Mouse (Mus musculus) left cerebral cortex, adult 11 months (tissue): ENCODE data around the gene Gdpd1.
"Not testable (repeated sequence)": the region's sequence is repeated elsewhere in the genome, so short reads cannot be mapped to it uniquely, and the experiment has no call there.

Experiments
- DNase-seq: peaks from one replicate; pipeline ENCODE4 v3.0.0; 2022; ENCODE audit warnings: low spot score

The Gdpd1 gene

GRCm38 (mm10) chr11:87073866-87074440, at the start of gene Gdpd1:
Gdpd1 (minus strand) TSS chr11:87074062.
- peak; percentile 80 for DNase-seq

- DNase-seq = no peak
Measured at GRCm38 (mm10) chr11:87121864-87122263, 48.0 kb upstream of the Gdpd1 start.

GRCm38 (mm10) chr11:87110172-87110909, 36.5 kb upstream of the Gdpd1 start:
- DNase-seq = no peak

- no peak for DNase-seq
Measured at GRCm38 (mm10) chr11:87109519-87110171, 35.8 kb upstream of the Gdpd1 start.

GRCm38 (mm10) chr11:87108755-87109518, 35.1 kb upstream of the Gdpd1 start, which contains the start of gene Ska2:
Ska2 (plus strand) TSS chr11:87109234.
- DNase-seq = peak; percentile 98

- DNase-seq = no peak
Measured at GRCm38 (mm10) chr11:87108409-87108754, 34.5 kb upstream of the Gdpd1 start, which contains the start of gene Prr11. Prr11 (minus strand) TSS chr11:87108708.

- DNase-seq = no peak
Measured at GRCm38 (mm10) chr11:87087142-87087541, 13.3 kb upstream of the Gdpd1 start.

- peak; percentile 64 for DNase-seq
Measured at GRCm38 (mm10) chr11:87086290-87086984, 12.6 kb upstream of the Gdpd1 start, which contains the start of gene Smg8. Smg8 (minus strand) TSS chr11:87086774.

- no peak for DNase-seq
Measured at GRCm38 (mm10) chr11:87085461-87085860, 11.6 kb upstream of the Gdpd1 start.

GRCm38 (mm10) chr11:87083712-87084111, 9.8 kb upstream of the Gdpd1 start:
- no peak for DNase-seq

GRCm38 (mm10) chr11:87073343-87073865, 458 bp downstream of the Gdpd1 start:
- DNase-seq = peak; percentile 75

- no peak for DNase-seq
Measured at GRCm38 (mm10) chr11:87062087-87062486, 11.8 kb downstream of the Gdpd1 start.

- DNase-seq = no peak
Measured at GRCm38 (mm10) chr11:87060410-87060809, 13.5 kb downstream of the Gdpd1 start.

- DNase-seq = no peak
Measured at GRCm38 (mm10) chr11:87056286-87056685, 17.6 kb downstream of the Gdpd1 start.

GRCm38 (mm10) chr11:87048900-87049299, 25.0 kb downstream of the Gdpd1 start:
- not testable (repeated sequence) for DNase-seq

GRCm38 (mm10) chr11:87046968-87047367, 26.9 kb downstream of the Gdpd1 start:
- DNase-seq = no peak

- no peak for DNase-seq
Measured at GRCm38 (mm10) chr11:87043052-87043451, 30.8 kb downstream of the Gdpd1 start.

- no peak for DNase-seq
Measured at GRCm38 (mm10) chr11:87039307-87039963, 34.4 kb downstream of the Gdpd1 start.

- no peak for DNase-seq
Measured at GRCm38 (mm10) chr11:87036180-87036579, 37.7 kb downstream of the Gdpd1 start.

- DNase-seq = no peak
Measured at GRCm38 (mm10) chr11:87028212-87028611, 45.6 kb downstream of the Gdpd1 start.
